Mouse (Mus musculus) spleen, adult 2 months (tissue): Measurements from ENCODE around the gene Sdhd.

Experiments used
- CTCF ChIP-seq: fragments of 200-500 bp; IDR thresholded peaks from 2 replicates; pipeline ENCODE4 v1.5.1; 2011; ENCODE audit warnings: mild to moderate bottlenecking, inconsistent platforms; ENCODE audit not compliant: insufficient read depth, insufficient read length, insufficient replicate concordance; ENCODE audit errors: extremely low read depth
- POLR2A ChIP-seq: fragments of 200-500 bp; IDR thresholded peaks from 2 replicates; pipeline ENCODE4 v1.6.1; 2011; ENCODE audit warnings: low read depth, low read length, inconsistent platforms

GRCm38 (mm10) chr9:50565173-50565572, 38.4 kb downstream of the Sdhd start:
- TF ChIP-seq POLR2A (no peak), CTCF (no peak)
